38 mouse cellular contexts compared by ENCODE assay signal in the genomic region with DNA sequence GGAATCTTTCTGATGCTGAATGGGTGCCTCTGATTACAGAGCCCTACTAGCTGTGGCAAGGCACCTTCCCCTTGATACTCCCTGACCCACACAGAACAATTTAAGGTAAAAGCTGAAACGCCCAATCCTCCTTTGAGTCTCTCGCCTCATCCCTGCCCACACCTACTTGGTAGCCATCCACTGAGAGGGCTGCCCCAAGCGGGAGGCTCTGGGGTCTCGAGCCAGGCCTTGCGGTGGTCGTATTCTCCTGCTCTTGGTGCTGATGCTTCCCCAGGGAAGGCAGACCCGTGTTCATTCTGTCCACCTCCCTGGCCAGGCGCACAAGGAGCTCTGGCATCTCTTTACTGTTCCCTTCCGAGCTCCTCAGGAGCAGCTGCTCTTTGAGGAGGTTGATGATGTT. TPM values are rescaled to one million over a fixed set of nuclear protein-coding genes. Genes with fewer than 3 reads are reported as not detected.
"Had no signal": no experiment of that assay in that cellular context is flagged by ENCODE, and none has a peak within 500 bp of the region (broad histone marks: within the 10 kb centered on the region; RNA-seq: fewer than 3 reads in every experiment).

No protein-coding gene starts in this region.

- DNase-seq: cerebellum, adult 8-10 months; cerebellum, adult 9-10 months; cerebellum, adult 9-11 months; cerebellum, postnatal 10 days; cerebellum, postnatal 14 days; cerebellum, postnatal 25 days; cerebellum, postnatal 36 days; embryo, embryonic 11 days; forebrain, postnatal 0 days; gastrocnemius, adult 2 months; gastrocnemius, postnatal 10 days; gastrocnemius, postnatal 14 days; gastrocnemius, postnatal 25 days; gastrocnemius, postnatal 36 days; heart, adult 18-20 months had no signal

- H3K4me1 ChIP-seq: embryonic facial prominence, embryonic 10.5 days; embryonic facial prominence, embryonic 12.5 days; embryonic facial prominence, embryonic 13.5 days; embryonic facial prominence, embryonic 15.5 days; forebrain, embryonic 10.5 days; forebrain, embryonic 12.5 days; forebrain, embryonic 13.5 days; forebrain, embryonic 15.5 days had no signal

- H3K4me3 ChIP-seq: embryonic facial prominence, embryonic 10.5 days; embryonic facial prominence, embryonic 12.5 days; embryonic facial prominence, embryonic 13.5 days; embryonic facial prominence, embryonic 15.5 days; erythroblast, embryonic 14.5 days; forebrain, embryonic 10.5 days; forebrain, embryonic 12.5 days; forebrain, embryonic 13.5 days; forebrain, embryonic 15.5 days; gastrocnemius, adult 2 months had no signal

- H3K9ac ChIP-seq: embryonic facial prominence, embryonic 12.5 days; embryonic facial prominence, embryonic 13.5 days; embryonic facial prominence, embryonic 15.5 days; forebrain, embryonic 12.5 days; forebrain, embryonic 13.5 days; forebrain, embryonic 15.5 days; forebrain, postnatal 0 days had no signal

- H3K27ac ChIP-seq: embryonic facial prominence, embryonic 10.5 days; embryonic facial prominence, embryonic 12.5 days; embryonic facial prominence, embryonic 13.5 days; embryonic facial prominence, embryonic 15.5 days; forebrain, embryonic 10.5 days; forebrain, embryonic 12.5 days; forebrain, embryonic 13.5 days; forebrain, embryonic 15.5 days; gastrocnemius, adult 2 months had no signal

- H3K9me3 ChIP-seq: embryonic facial prominence, embryonic 12.5 days; embryonic facial prominence, embryonic 15.5 days had no signal

- H3K36me3 ChIP-seq: embryonic facial prominence, embryonic 10.5 days; embryonic facial prominence, embryonic 12.5 days; embryonic facial prominence, embryonic 13.5 days; embryonic facial prominence, embryonic 15.5 days; forebrain, embryonic 10.5 days; forebrain, embryonic 12.5 days; forebrain, embryonic 15.5 days had no signal

- H3K27me3 ChIP-seq: embryonic facial prominence, embryonic 12.5 days; embryonic facial prominence, embryonic 13.5 days; embryonic facial prominence, embryonic 15.5 days; forebrain, embryonic 12.5 days; forebrain, embryonic 13.5 days; forebrain, embryonic 15.5 days had no signal

RNA-seq across cellular contexts. Expression of gene Gm17651, which starts 44.6 kb away (rescaled TPM):
- total RNA-seq: common myeloid progenitor, adult 5-6 weeks; forebrain, postnatal 0 days; gastrocnemius, adult 18-20 months; gastrocnemius, adult 2 months; gastrocnemius, adult 8-10 months; gastrocnemius, postnatal 10 days; gastrocnemius, postnatal 14 days; gastrocnemius, postnatal 25 days; gastrocnemius, postnatal 36 days; gastrocnemius, postnatal 4 days; granulocyte monocyte progenitor cell, adult 5-6 weeks; heart, adult 18-20 months; heart, adult 8-10 months had no signal
- polyA plus RNA-seq: cortical plate, adult 2 months; embryonic facial prominence, embryonic 10.5 days; embryonic facial prominence, embryonic 11.5 days; embryonic facial prominence, embryonic 12.5 days; embryonic facial prominence, embryonic 13.5 days; embryonic facial prominence, embryonic 14.5 days; embryonic facial prominence, embryonic 15.5 days; erythroblast, embryonic 14.5 days; forebrain, embryonic 10.5 days; forebrain, embryonic 11.5 days; forebrain, embryonic 12.5 days; forebrain, embryonic 13.5 days; forebrain, embryonic 14.5 days; forebrain, embryonic 15.5 days; forebrain, embryonic 16.5 days; forebrain, postnatal 0 days; frontal cortex, adult 2 months; gonadal fat pad, adult 2 months had no signal
